Mouse (Mus musculus) hindbrain, embryonic 11.5 days (tissue): ENCODE measurements around the gene Prl5a1. TPM values are rescaled to one million over a fixed set of nuclear protein-coding genes. Genes with fewer than 3 reads are reported as not detected.

Experiments used
- ATAC-seq: fragments of 200-750 bp; cut with Nextera tagmentation; 2 replicates; pipeline ENCODE4 v1.8.0; 2017; ENCODE audit warnings: mild to moderate bottlenecking, moderate TSS enrichment, moderate library complexity; ENCODE audit not compliant: low FRiP score
- DNase-seq: peaks from one replicate; pipeline ENCODE4 v3.0.0-alpha.2; 2015; ENCODE audit warnings: low spot score
- H3K27ac ChIP-seq: fragments of 300-500 bp; sonication (generic); 2 replicates; pipeline ENCODE4 v1.5.1; 2014; ENCODE audit warnings: mild to moderate bottlenecking, low read depth, low read length
- H3K27me3 ChIP-seq: fragments of 300-500 bp; sonication (generic); 2 replicates; pipeline ENCODE4 v1.6.1; 2014; ENCODE audit warnings: mild to moderate bottlenecking, low read length, moderate library complexity, mixed read lengths; ENCODE audit not compliant: control insufficient read depth, insufficient read depth
- H3K36me3 ChIP-seq: fragments of 300-500 bp; sonication (generic); 2 replicates; pipeline ENCODE4 v1.6.1; 2014; ENCODE audit warnings: mild to moderate bottlenecking, low read length, moderate library complexity, mixed read lengths; ENCODE audit not compliant: control insufficient read depth, insufficient read depth
- H3K4me1 ChIP-seq: fragments of 300-500 bp; sonication (generic); replicated peaks from 2 replicates; pipeline ENCODE4 v1.6.1; 2014; ENCODE audit warnings: low read length, mixed read lengths; ENCODE audit not compliant: control insufficient read depth, insufficient read depth
- H3K4me2 ChIP-seq: fragments of 300-500 bp; sonication (generic); replicated peaks from 2 replicates; pipeline ENCODE4 v1.6.1; 2014; ENCODE audit warnings: mild to moderate bottlenecking, low read depth, low read length
- H3K4me3 ChIP-seq: fragments of 300-500 bp; sonication (generic); 2 replicates; pipeline ENCODE4 v1.5.1; 2014; ENCODE audit warnings: low read depth, low read length
- H3K9ac ChIP-seq: fragments of 300-500 bp; sonication (generic); 2 replicates; pipeline ENCODE4 v1.6.1; 2014; ENCODE audit warnings: low read depth, low read length
- H3K9me3 ChIP-seq: fragments of 300-500 bp; sonication (generic); 2 replicates; pipeline ENCODE4 v1.6.1; 2016; ENCODE audit warnings: low read length; ENCODE audit not compliant: control insufficient read depth
- WGBS: fragments of 180-500 bp; shearing (Covaris S2); extraction: QIAGEN DNeasy Blood & Tissue Kit; methylation state at CpG from one replicate; pipeline ENCODE4 v1.1.7; 2014; 5-methylcytosine and 5-hydroxymethylcytosine counted together
- polyA plus RNA-seq: library from polyadenylated mRNA; unstranded; fragments of >200 nt; fragmentation: Nextera tagmentation; extraction: Ambion mirVana; gene quantifications from 2 replicates; pipeline ENCODE4 v1.2.1, GENCODE M21; 2014

The Prl5a1 gene
- polyA plus RNA-seq, result not detected in 2 replicates

DNA sequence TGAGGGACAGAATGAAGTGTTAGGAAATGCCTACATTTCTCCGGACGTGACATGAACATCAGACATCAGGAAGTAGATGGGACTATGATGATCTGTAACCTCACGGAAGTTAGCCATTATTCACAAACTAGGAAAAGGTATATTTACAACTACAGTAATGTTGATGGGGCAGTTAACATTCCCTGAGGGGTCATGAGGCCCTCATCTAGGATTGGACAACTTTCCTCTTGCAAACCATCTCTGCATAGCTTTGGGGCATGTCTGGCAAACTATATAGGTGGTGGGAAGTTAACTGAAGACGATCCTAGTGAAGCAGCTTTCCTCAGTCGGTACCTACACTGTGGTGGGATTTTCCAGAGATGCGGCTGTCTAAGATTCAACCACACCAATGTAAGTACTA lies at the start of gene Prl5a1:
Gene Prl5a1 (plus strand): TSS at position 301 of the 400 bp plus-strand sequence.
- ATAC-seq (no peak), DNase-seq (no peak)
- H3K27me3 ChIP-seq, result no peaks in the 10 kb centered on the region
- H3K4me1 ChIP-seq, result no peaks in the 10 kb centered on the region
- H3K4me3 ChIP-seq, result no peak within 1 kb of the TSS
- no peaks in the 10 kb centered on the region for H3K36me3 ChIP-seq
- H3K27ac ChIP-seq, result no peak within 1 kb of the TSS
- H3K9me3 ChIP-seq, result no peaks in the 10 kb centered on the region
- no peak within 1 kb of the TSS for H3K9ac ChIP-seq
- WGBS, result 90% methylated on average over 6 of the region's 6 CpGs
- H3K4me2 ChIP-seq, result no peak within 1 kb of the TSS

DNA sequence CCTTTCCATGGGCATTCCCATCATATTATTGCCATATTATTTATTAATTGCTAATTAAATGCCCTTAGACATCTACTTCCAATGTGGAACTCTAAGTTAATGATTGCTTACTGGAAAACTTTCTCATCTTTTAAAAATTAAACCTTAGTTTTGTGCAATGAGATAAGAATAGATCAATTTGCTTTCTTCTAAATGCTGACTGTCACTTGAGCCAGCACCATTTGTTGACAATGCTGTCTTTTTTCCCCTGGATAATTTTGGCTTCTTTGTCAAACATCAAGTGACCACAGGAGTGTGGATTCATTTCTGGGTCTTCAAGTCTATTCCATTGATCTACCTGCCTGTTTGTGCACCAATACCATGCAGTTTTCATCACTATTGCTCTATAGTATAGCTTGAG lies 46.1 kb upstream of the Prl5a1 start:
- H3K4me1 ChIP-seq, result no peaks in the 10 kb centered on the region
- no peaks in the 10 kb centered on the region for H3K36me3 ChIP-seq
- no peak for ATAC-seq
- no peak overlapping the region for H3K9ac ChIP-seq
- no peaks in the 10 kb centered on the region for H3K27me3 ChIP-seq
- no peaks in the 10 kb centered on the region for H3K9me3 ChIP-seq
- no peak for DNase-seq
- H3K4me3 ChIP-seq, result no peak overlapping the region
- H3K4me2 ChIP-seq, result no peak overlapping the region
- no peak overlapping the region for H3K27ac ChIP-seq

DNA sequence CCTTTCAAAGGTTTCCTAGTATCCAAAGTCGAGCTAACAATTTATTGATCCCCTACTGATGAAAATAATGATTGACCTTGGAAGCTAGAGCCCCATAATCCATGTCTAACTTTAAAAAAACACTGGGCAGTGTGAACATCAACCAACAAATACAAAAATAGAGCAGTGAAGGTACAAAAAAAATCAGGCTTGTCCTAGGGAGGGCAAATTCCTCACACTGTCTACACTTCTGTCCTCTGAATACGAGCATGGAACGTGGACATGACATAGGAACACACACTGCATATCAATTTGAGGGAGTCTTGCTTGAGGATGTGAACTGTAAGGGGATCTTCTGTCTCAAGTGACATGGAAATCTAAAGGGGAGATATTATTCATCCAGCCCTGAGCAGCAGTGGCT lies 33.7 kb upstream of the Prl5a1 start:
- no peak for DNase-seq
- H3K27ac ChIP-seq, result no peak overlapping the region
- ATAC-seq, result no peak
- H3K9ac ChIP-seq, result no peak overlapping the region
- WGBS, result 91% methylated on average over 3 of the region's 3 CpGs
- no peaks in the 10 kb centered on the region for H3K4me1 ChIP-seq
- no peaks in the 10 kb centered on the region for H3K9me3 ChIP-seq
- no peak overlapping the region for H3K4me2 ChIP-seq
- no peak overlapping the region for H3K4me3 ChIP-seq
- H3K27me3 ChIP-seq, result no peaks in the 10 kb centered on the region
- H3K36me3 ChIP-seq, result no peaks in the 10 kb centered on the region

DNA sequence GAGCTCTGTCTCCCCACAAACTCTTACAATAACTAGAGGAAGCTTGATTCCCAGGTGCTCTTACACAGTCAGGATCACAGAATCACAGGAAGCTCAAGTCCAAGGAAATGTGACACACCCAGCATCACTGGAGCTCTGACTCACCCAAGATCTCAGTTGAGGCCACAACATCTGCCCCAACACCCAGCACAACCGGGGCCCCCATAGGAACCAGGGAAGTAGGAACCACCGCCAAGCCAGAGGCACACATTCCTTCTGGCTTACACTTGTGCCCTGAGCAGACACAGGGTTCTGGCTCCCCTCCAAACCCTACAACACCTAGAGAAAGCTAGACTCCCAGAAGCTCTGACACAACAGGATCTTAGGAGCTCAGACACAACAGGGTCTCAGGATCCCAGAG lies 9.5 kb upstream of the Prl5a1 start:
- H3K9me3 ChIP-seq, result no peaks in the 10 kb centered on the region
- H3K27me3 ChIP-seq, result no peaks in the 10 kb centered on the region
- H3K4me3 ChIP-seq, result no peak overlapping the region
- H3K4me1 ChIP-seq, result no peaks in the 10 kb centered on the region
- no peak overlapping the region for H3K9ac ChIP-seq
- no peak overlapping the region for H3K4me2 ChIP-seq
- ATAC-seq (no peak), DNase-seq (no peak)
- H3K27ac ChIP-seq, result no peak overlapping the region
- 79% methylated on average over 2 of the region's 2 CpGs for WGBS
- no peaks in the 10 kb centered on the region for H3K36me3 ChIP-seq

DNA sequence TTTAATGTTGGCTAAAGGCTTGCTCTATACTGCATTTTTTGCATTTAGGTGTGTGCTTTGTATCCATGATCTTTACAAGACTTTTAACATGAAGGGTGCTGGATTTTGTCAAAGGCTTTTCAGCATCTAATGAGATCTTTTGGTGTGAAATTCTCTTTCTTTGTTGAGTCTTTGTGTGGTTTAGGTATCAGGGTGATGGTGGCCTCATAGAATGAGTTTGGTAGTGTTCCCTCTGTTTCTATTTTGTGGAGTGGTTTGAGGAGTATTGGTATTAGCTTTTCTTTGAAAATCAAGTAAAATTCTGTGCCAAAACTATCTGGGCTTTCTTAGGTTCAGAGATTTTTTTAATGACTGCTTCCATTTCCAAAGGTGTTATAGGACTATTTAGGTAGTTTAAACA lies 6.5 kb upstream of the Prl5a1 start:
- Histone ChIP-seq H3K4me3 (no peak overlapping the region), H3K27me3 (no peaks in the 10 kb centered on the region), H3K4me2 (no peak overlapping the region), H3K36me3 (no peaks in the 10 kb centered on the region), H3K9me3 (no peaks in the 10 kb centered on the region), H3K4me1 (no peaks in the 10 kb centered on the region), H3K9ac (no peak overlapping the region), H3K27ac (no peak overlapping the region)
- ATAC-seq (no peak), DNase-seq (no peak)

Other genes starting within 250 kb of the Prl5a1 start
- gene Prl4a1, start 126.3 kb upstream of the Prl5a1 start, polyA plus RNA-seq, result not detected in 2 replicates
- 0.88 and 2.1 TPM in 2 replicates for gene Gm11361, start 115.0 kb downstream of the Prl5a1 start, polyA plus RNA-seq